13 mouse cellular contexts compared by ENCODE assay signal in genomic region chr17:24199741-24200140, GRCm38 (mm10). TPM values are rescaled to one million over a fixed set of nuclear protein-coding genes. Genes with fewer than 3 reads are reported as not detected.
A peak's percentile ranks its signal among the peaks of the same experiment; 100 is the strongest.
DNase-seq lines count a peak whose midpoint lies in the region; ATAC-seq and TF ChIP-seq lines count a peak whose summit lies in the region.
"Had no signal": no experiment of that assay in that cellular context is flagged by ENCODE, and none has a peak within 500 bp of the region (broad histone marks: within the 10 kb centered on the region; RNA-seq: fewer than 3 reads in every experiment).

No protein-coding gene starts in this region.

- no peak overlapping the region for H3K27ac ChIP-seq in intestine, postnatal 0 days (ENCODE audit: low read depth, low read length)
- no peak overlapping the region for H3K27ac ChIP-seq in intestine, embryonic 16.5 days (ENCODE audit: low read length)
- no peak overlapping the region for H3K27ac ChIP-seq in ES-Bruce4 (ENCODE audit: insufficient read depth, low read length)
- peak overlapping the region; percentile 76 for H3K27ac ChIP-seq in liver, embryonic 11.5 days (ENCODE audit: low read depth, low read length)
- H3K27ac ChIP-seq in gastrocnemius, adult 2 months = no peak overlapping the region
- H3K27ac ChIP-seq: forebrain, embryonic 10.5 days; lung, embryonic 15.5 days; midbrain, embryonic 10.5 days had no signal

- no peaks in the 10 kb centered on the region; the same call in 1 of the 2 replicates for H3K36me3 ChIP-seq in intestine, postnatal 0 days (ENCODE audit: control insufficient read depth, insufficient read depth)
- H3K36me3 ChIP-seq in intestine, embryonic 16.5 days (ENCODE audit: control insufficient read depth, insufficient read depth, low read length) = no peaks in the 10 kb centered on the region; the same call in 1 of the 2 replicates
- H3K36me3 ChIP-seq in ES-Bruce4 (ENCODE audit: control insufficient read depth, insufficient read depth, low read length, poor library complexity, severe bottlenecking) = no peaks in the 10 kb centered on the region
- H3K36me3 ChIP-seq in liver, embryonic 11.5 days (ENCODE audit: control insufficient read depth, insufficient read depth, low read length) = peaks cover 8% of the 10 kb centered on the region; the same call in 1 of the 2 replicates
- H3K36me3 ChIP-seq: forebrain, embryonic 10.5 days; lung, embryonic 15.5 days; midbrain, embryonic 10.5 days had no signal

- intact Hi-C loops in gastrocnemius, adult 2 months (cut with DNase I) = no loop called here

- H3K9ac ChIP-seq in intestine, postnatal 0 days (ENCODE audit: low read depth, low read length) = no peak overlapping the region
- no peak overlapping the region for H3K9ac ChIP-seq in intestine, embryonic 16.5 days (ENCODE audit: low read depth, low read length)
- no peak overlapping the region for H3K9ac ChIP-seq in ES-Bruce4 (ENCODE audit: low read depth, poor library complexity, severe bottlenecking)
- H3K9ac ChIP-seq in liver, embryonic 11.5 days (ENCODE audit: low read depth, low read length) = peak overlapping the region; percentile 61
- H3K9ac ChIP-seq: lung, embryonic 15.5 days had no signal

- H3K27me3 ChIP-seq in intestine, postnatal 0 days (replicated peaks; ENCODE audit: control insufficient read depth, insufficient read depth, low read length) = no peaks in the 10 kb centered on the region
- no peaks in the 10 kb centered on the region for H3K27me3 ChIP-seq in intestine, embryonic 16.5 days (replicated peaks; ENCODE audit: control insufficient read depth, insufficient read depth, low read length)
- no peaks in the 10 kb centered on the region for H3K27me3 ChIP-seq in ES-Bruce4 (ENCODE audit: control insufficient read depth, insufficient read depth, low read length, poor library complexity, severe bottlenecking)
- no peaks in the 10 kb centered on the region for H3K27me3 ChIP-seq in liver, embryonic 11.5 days (replicated peaks; ENCODE audit: control insufficient read depth, insufficient read depth, low read length)
- H3K27me3 ChIP-seq: lung, embryonic 15.5 days had no signal

- peak; percentile 84 for TF ChIP-seq EP300 in ES-Bruce4 (IDR thresholded peaks at IDR 0.05; ENCODE audit: insufficient read depth, low read depth, low read length)

- no peak overlapping the region for H3K4me3 ChIP-seq in intestine, postnatal 0 days (ENCODE audit: low read depth, low read length)
- H3K4me3 ChIP-seq in intestine, embryonic 16.5 days (ENCODE audit: low read length) = no peak overlapping the region
- no peak overlapping the region for H3K4me3 ChIP-seq in ES-Bruce4 (ENCODE audit: low read depth, low read length)
- peak overlapping the region; percentile 2; the same call in 1 of the 2 replicates for H3K4me3 ChIP-seq in liver, embryonic 11.5 days (ENCODE audit: low read depth, low read length)
- H3K4me3 ChIP-seq in gastrocnemius, adult 2 months = no peak overlapping the region
- H3K4me3 ChIP-seq: forebrain, embryonic 10.5 days; lung, embryonic 15.5 days; midbrain, embryonic 10.5 days; myocyte had no signal

- WGBS in intestine, postnatal 0 days = 50% methylated on average over 4 of the region's 4 CpGs
- WGBS in intestine, embryonic 16.5 days = 64% methylated on average over 4 of the region's 4 CpGs
- WGBS in liver, embryonic 11.5 days = 51% methylated on average over 4 of the region's 4 CpGs

- H3K9me3 ChIP-seq in intestine, postnatal 0 days (ENCODE audit: control insufficient read depth) = no peaks in the 10 kb centered on the region
- no peaks in the 10 kb centered on the region for H3K9me3 ChIP-seq in intestine, embryonic 16.5 days (ENCODE audit: control insufficient read depth, low read length)
- no peaks in the 10 kb centered on the region for H3K9me3 ChIP-seq in ES-Bruce4 (replicated peaks; ENCODE audit: control insufficient read depth, insufficient read depth, low read length, poor library complexity, severe bottlenecking)
- no peaks in the 10 kb centered on the region for H3K9me3 ChIP-seq in liver, embryonic 11.5 days (ENCODE audit: control insufficient read depth, low read length)
- H3K9me3 ChIP-seq: forebrain, embryonic 10.5 days; lung, embryonic 15.5 days; midbrain, embryonic 10.5 days had no signal

- 0 out of 2 replicates have a peak, but pooled peaks cover 10% of the 10 kb centered on the region for H3K4me1 ChIP-seq in intestine, postnatal 0 days (replicated peaks; ENCODE audit: control insufficient read depth, insufficient read depth, low read length)
- H3K4me1 ChIP-seq in intestine, embryonic 16.5 days (ENCODE audit: control insufficient read depth, insufficient read depth, low read length) = peaks cover 39% of the 10 kb centered on the region
- peaks cover 19% of the 10 kb centered on the region for H3K4me1 ChIP-seq in ES-Bruce4 (ENCODE audit: control insufficient read depth, insufficient read depth, low read length)
- H3K4me1 ChIP-seq in liver, embryonic 11.5 days (replicated peaks; ENCODE audit: control insufficient read depth, insufficient read depth, low read length) = peaks cover 87% of the 10 kb centered on the region

- TF ChIP-seq POLR2A in ES-Bruce4 (IDR thresholded peaks at IDR 0.05; ENCODE audit: insufficient read depth, low read length) = no peak

- ATAC-seq in intestine, postnatal 0 days = no peak
- ATAC-seq in intestine, embryonic 16.5 days = no peak
- ATAC-seq in liver, embryonic 11.5 days (replicated peaks; ENCODE audit: low FRiP score) = no peak; the same call in 1 of the 2 replicates

- peak; percentile 35 to 37 for DNase-seq in cerebellum, postnatal 10 days
- no peak for DNase-seq in cerebellum, adult 8-10 months
- DNase-seq in liver, embryonic 11.5 days (ENCODE audit: low spot score) = no peak
- no peak for DNase-seq in gastrocnemius, adult 2 months
- no peak for DNase-seq in yolk sac, embryonic 10.5 days (ENCODE audit: low spot score)
- DNase-seq: adrenal gland, adult 2 months had no signal

- TF ChIP-seq CTCF in intestine, postnatal 0 days (IDR thresholded peaks at IDR 0.05; ENCODE audit: low read depth) = no peak
- no peak for TF ChIP-seq CTCF in ES-Bruce4 (IDR thresholded peaks at IDR 0.05; ENCODE audit: low read depth, low read length)
- no peak for TF ChIP-seq CTCF in gastrocnemius, adult 2 months (IDR thresholded peaks at IDR 0.05)

- H3K4me2 ChIP-seq in intestine, postnatal 0 days (replicated peaks; ENCODE audit: low read depth) = 0 out of 2 replicates have a peak overlapping the region, but pooled peaks have one; percentile 9
- H3K4me2 ChIP-seq in intestine, embryonic 16.5 days (ENCODE audit: low read depth, low read length) = no peak overlapping the region
- H3K4me2 ChIP-seq in liver, embryonic 11.5 days = peak overlapping the region; percentile 52
- H3K4me2 ChIP-seq: lung, embryonic 15.5 days had no signal

RNA-seq across cellular contexts. Expression of gene Tbc1d24, which starts 5.6 kb away (rescaled TPM):
- polyA plus RNA-seq in intestine, postnatal 0 days (2015; fragmentation: Nextera tagmentation; extraction: Ambion mirVana) = 3.1 and 3.4 TPM in 2 replicates
- polyA plus RNA-seq in intestine, embryonic 16.5 days (2015; fragmentation: Nextera tagmentation; extraction: Ambion mirVana) = 5.5 and 6.1 TPM in 2 replicates
- 14.4 and 16.6 TPM in 2 replicates for polyA plus RNA-seq in ES-Bruce4 (2011; ENCODE audit: insufficient read depth, insufficient read length, low read depth, missing spikeins)
- 13.3 and 14.5 TPM in 2 replicates for polyA plus RNA-seq in liver, embryonic 11.5 days (2014; fragmentation: Nextera tagmentation; extraction: Ambion mirVana)
- 1 to 10 TPM; 4.0 to 7.1 TPM for total RNA-seq in gastrocnemius, adult 2 months (2021)

RNA-seq across cellular contexts. Expression of gene Ntn3, which starts 9.6 kb away (rescaled TPM):
- 2.0 and 2.1 TPM in 2 replicates for polyA plus RNA-seq in intestine, postnatal 0 days (2015; fragmentation: Nextera tagmentation; extraction: Ambion mirVana)
- 3.1 and 3.5 TPM in 2 replicates for polyA plus RNA-seq in intestine, embryonic 16.5 days (2015; fragmentation: Nextera tagmentation; extraction: Ambion mirVana)
- polyA plus RNA-seq in ES-Bruce4 (2011; ENCODE audit: insufficient read depth, insufficient read length, low read depth, missing spikeins) = 0.88 and 0.96 TPM in 2 replicates
- 2.3 and 2.7 TPM in 2 replicates for polyA plus RNA-seq in liver, embryonic 11.5 days (2014; fragmentation: Nextera tagmentation; extraction: Ambion mirVana)
- total RNA-seq in gastrocnemius, adult 2 months (2021) = under 1 TPM; 0.31 to 0.39 TPM

RNA-seq across cellular contexts. Expression of gene Tedc2, which starts 20.9 kb away (rescaled TPM):
- polyA plus RNA-seq in intestine, postnatal 0 days (2015; fragmentation: Nextera tagmentation; extraction: Ambion mirVana) = 6.8 and 7.3 TPM in 2 replicates
- 8.7 TPM in 2 replicates for polyA plus RNA-seq in intestine, embryonic 16.5 days (2015; fragmentation: Nextera tagmentation; extraction: Ambion mirVana)
- 21.0 and 24.5 TPM in 2 replicates for polyA plus RNA-seq in ES-Bruce4 (2011; ENCODE audit: insufficient read depth, insufficient read length, low read depth, missing spikeins)
- 16.6 and 17.2 TPM in 2 replicates for polyA plus RNA-seq in liver, embryonic 11.5 days (2014; fragmentation: Nextera tagmentation; extraction: Ambion mirVana)
- 1 to 10 TPM; 1.4 to 2.5 TPM for total RNA-seq in gastrocnemius, adult 2 months (2021)

RNA-seq across cellular contexts. Expression of gene Atp6v0c, which starts 30.2 kb away (rescaled TPM):
- polyA plus RNA-seq in intestine, postnatal 0 days (2015; fragmentation: Nextera tagmentation; extraction: Ambion mirVana) = 1,362 and 1,364 TPM in 2 replicates
- 783 and 890 TPM in 2 replicates for polyA plus RNA-seq in intestine, embryonic 16.5 days (2015; fragmentation: Nextera tagmentation; extraction: Ambion mirVana)
- polyA plus RNA-seq in ES-Bruce4 (2011; ENCODE audit: insufficient read depth, insufficient read length, low read depth, missing spikeins) = 254 and 307 TPM in 2 replicates
- polyA plus RNA-seq in liver, embryonic 11.5 days (2014; fragmentation: Nextera tagmentation; extraction: Ambion mirVana) = 476 and 499 TPM in 2 replicates
- total RNA-seq in gastrocnemius, adult 2 months (2021) = 100 to 1,000 TPM; 147 to 152 TPM

RNA-seq across cellular contexts. Expression of gene Amdhd2, which starts 36.2 kb away (rescaled TPM):
- polyA plus RNA-seq in intestine, postnatal 0 days (2015; fragmentation: Nextera tagmentation; extraction: Ambion mirVana) = 159 and 172 TPM in 2 replicates
- polyA plus RNA-seq in intestine, embryonic 16.5 days (2015; fragmentation: Nextera tagmentation; extraction: Ambion mirVana) = 58.9 and 75.9 TPM in 2 replicates
- 25.3 and 30.4 TPM in 2 replicates for polyA plus RNA-seq in ES-Bruce4 (2011; ENCODE audit: insufficient read depth, insufficient read length, low read depth, missing spikeins)
- polyA plus RNA-seq in liver, embryonic 11.5 days (2014; fragmentation: Nextera tagmentation; extraction: Ambion mirVana) = 30.5 and 35.2 TPM in 2 replicates
- total RNA-seq in gastrocnemius, adult 2 months (2021) = 1 to 10 TPM; 8.4 to 8.8 TPM

Comparison
In these comparisons a context has a peak if more than half of its experiments do, and no peak if none do; other contexts are left out.
1. DNase-seq: peak in cerebellum, postnatal 10 days (2 of 2); none in cerebellum, adult 8-10 months (single experiment), liver, embryonic 11.5 days (single experiment), gastrocnemius, adult 2 months (single experiment) and yolk sac, embryonic 10.5 days (single experiment).